Mouse (Mus musculus) embryonic fibroblast, embryonic 13.5 days (primary cell): Measurements from ENCODE around the gene Epb42. TPM values are rescaled to one million over a fixed set of nuclear protein-coding genes. Genes with fewer than 3 reads are reported as not detected.
"Not testable (repeated sequence)": the region's sequence is repeated elsewhere in the genome, so short reads cannot be mapped to it uniquely, and the experiment has no call there.

Experiments used
- H3K27ac ChIP-seq: 2 replicates; pipeline ENCODE4 v1.5.1; 2012; ENCODE audit warnings: low read length, control low read depth, inconsistent platforms; ENCODE audit not compliant: insufficient read depth
- H3K4me1 ChIP-seq: 2 replicates; pipeline ENCODE4 v1.6.1; 2011; ENCODE audit warnings: low read length; ENCODE audit not compliant: control insufficient read depth, insufficient read depth
- H3K4me3 ChIP-seq: 2 replicates; pipeline ENCODE4 v1.5.1; 2011; ENCODE audit warnings: mild to moderate bottlenecking, control low read depth, low read length; ENCODE audit not compliant: insufficient read depth
- CTCF ChIP-seq: IDR thresholded peaks from 2 replicates; pipeline ENCODE4 v1.5.1; 2011; ENCODE audit warnings: mild to moderate bottlenecking, control low read depth, low read length, moderate library complexity, borderline replicate concordance; ENCODE audit not compliant: insufficient read depth
- POLR2A ChIP-seq: IDR thresholded peaks from 2 replicates; pipeline ENCODE4 v1.6.1; 2011; ENCODE audit warnings: low read depth, mild to moderate bottlenecking, control low read depth, low read length, moderate library complexity
- polyA plus RNA-seq: library from polyadenylated mRNA; stranded (reverse); fragments of >200 nt; gene quantifications from 2 replicates; pipeline ENCODE4 v1.2.4, GENCODE M21; 2011; ENCODE audit warnings: low read depth; ENCODE audit not compliant: missing spikeins, insufficient read length

The Epb42 gene
- polyA plus RNA-seq, 1 experiment: not detected

GRCm38 (mm10) chr2:121052176-121052575 is 15.3 kb upstream of the Epb42 start:
- Histone ChIP-seq H3K4me3 (no peak overlapping the region), H3K27ac (no peak overlapping the region), H3K4me1 (peaks cover 4% of the 10 kb centered on the region; the same call in 1 of the 2 replicates)
- TF ChIP-seq CTCF: no peak
- TF ChIP-seq POLR2A: no peak

- Histone ChIP-seq H3K27ac (no peak overlapping the region), H3K4me3 (no peak overlapping the region), H3K4me1 (no peaks in the 10 kb centered on the region)
- TF ChIP-seq POLR2A (no peak), CTCF (no peak)
Measured at GRCm38 (mm10) chr2:121045653-121046052, 8.8 kb upstream of the Epb42 start.

- TF ChIP-seq CTCF (peak; percentile 32; the same call in 1 of the 2 replicates), POLR2A (no peak)
Measured at GRCm38 (mm10) chr2:121041098-121041497, 4.2 kb upstream of the Epb42 start.

GRCm38 (mm10) chr2:121039382-121039781 is 2.5 kb upstream of the Epb42 start:
- Histone ChIP-seq H3K4me3 (no peak overlapping the region), H3K4me1 (no peaks in the 10 kb centered on the region), H3K27ac (no peak overlapping the region)
- TF ChIP-seq CTCF (no peak), POLR2A (no peak)

More at GRCm38 (mm10) chr2:121041098-121041497, 4.2 kb upstream of the Epb42 start:
- Histone ChIP-seq H3K27ac (no peak overlapping the region), H3K4me1 (no peaks in the 10 kb centered on the region), H3K4me3 (no peak overlapping the region)

GRCm38 (mm10) chr2:121038851-121039250 is 2.0 kb upstream of the Epb42 start:
- H3K4me1 ChIP-seq, H3K4me3 ChIP-seq, H3K27ac ChIP-seq: not testable (repeated sequence)

- Histone ChIP-seq H3K27ac (no peak overlapping the region), H3K4me1 (no peaks in the 10 kb centered on the region), H3K4me3 (no peak overlapping the region)
- no peak for TF ChIP-seq CTCF
- no peak for TF ChIP-seq POLR2A
Measured at GRCm38 (mm10) chr2:121022918-121023317, 14.0 kb downstream of the Epb42 start.

- TF ChIP-seq POLR2A (no peak), CTCF (no peak)
Measured at GRCm38 (mm10) chr2:121017151-121017550, 19.7 kb downstream of the Epb42 start.

GRCm38 (mm10) chr2:121016226-121016625 is 20.6 kb downstream of the Epb42 start:
- no peak overlapping the region for H3K4me3 ChIP-seq
- no peaks in the 10 kb centered on the region for H3K4me1 ChIP-seq
- H3K27ac ChIP-seq: no peak overlapping the region
- TF ChIP-seq CTCF: no peak
- no peak for TF ChIP-seq POLR2A

More at GRCm38 (mm10) chr2:121017151-121017550, 19.7 kb downstream of the Epb42 start:
- Histone ChIP-seq H3K27ac (no peak overlapping the region), H3K4me1 (no peaks in the 10 kb centered on the region), H3K4me3 (no peak overlapping the region)

GRCm38 (mm10) chr2:121015507-121015906 is 21.4 kb downstream of the Epb42 start:
- Histone ChIP-seq H3K4me3 (no peak overlapping the region), H3K4me1 (no peaks in the 10 kb centered on the region), H3K27ac (no peak overlapping the region)
- TF ChIP-seq POLR2A: no peak
- TF ChIP-seq CTCF: no peak

- Histone ChIP-seq H3K27ac (no peak overlapping the region), H3K4me1 (no peaks in the 10 kb centered on the region), H3K4me3 (no peak overlapping the region)
- TF ChIP-seq CTCF: no peak
- TF ChIP-seq POLR2A: no peak
Measured at GRCm38 (mm10) chr2:121012676-121013075, 24.2 kb downstream of the Epb42 start.

GRCm38 (mm10) chr2:121009071-121009677 is 27.7 kb downstream of the Epb42 start:
- Histone ChIP-seq H3K27ac (no peak overlapping the region), H3K4me3 (peak overlapping the region; percentile 90), H3K4me1 (no peaks in the 10 kb centered on the region)
- TF ChIP-seq POLR2A (no peak), CTCF (no peak)
